Mouse (Mus musculus) c-Kit-positive CD71-positive TER-119-positive erythroid progenitor cells, embryonic 14.5 days (primary cell): Measurements from ENCODE around the gene Gm20388.

Experiments
- DNase-seq: peaks from one replicate; pipeline ENCODE4 v3.0.0-alpha.2; 2013; ENCODE audit warnings: low spot score

The Gm20388 gene

DNA sequence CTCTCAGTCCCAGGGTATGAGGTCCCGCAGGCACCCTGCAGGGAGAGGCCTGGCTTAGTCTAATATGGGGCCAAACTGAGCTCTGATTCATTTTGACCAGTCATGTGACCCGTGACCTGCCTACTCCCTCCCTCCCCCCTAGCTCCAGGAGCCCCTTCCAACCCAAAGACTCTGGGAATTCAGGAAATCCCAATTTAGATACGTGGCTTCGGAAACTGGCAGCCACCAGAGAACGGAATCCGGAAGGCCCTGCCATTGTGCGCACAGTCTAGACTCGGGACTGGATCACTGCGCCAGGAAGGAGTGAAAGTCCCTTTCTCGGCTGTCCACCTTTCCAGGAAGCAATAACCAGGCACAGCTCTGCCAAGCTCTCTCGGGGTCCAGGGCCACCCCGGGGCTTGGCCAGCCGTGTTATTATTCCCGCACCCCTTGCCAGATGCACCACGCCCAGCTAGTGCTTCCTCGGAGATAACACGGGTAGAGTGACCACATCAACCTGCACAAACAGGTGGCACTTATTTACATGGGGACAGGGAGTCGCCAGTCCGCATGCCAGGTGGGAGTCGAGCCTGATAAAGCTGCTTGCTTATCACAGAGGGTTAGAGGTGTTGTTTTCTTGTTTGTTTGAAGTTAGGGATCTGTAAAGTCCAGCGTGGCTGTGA lies 1352.2 kb downstream of the Gm20388 start:
- no peak for DNase-seq

- no peak for DNase-seq
These were observed 1352.7 kb downstream of the Gm20388 start for GRCm38 (mm10) chr8:121263390-121263775.

DNA sequence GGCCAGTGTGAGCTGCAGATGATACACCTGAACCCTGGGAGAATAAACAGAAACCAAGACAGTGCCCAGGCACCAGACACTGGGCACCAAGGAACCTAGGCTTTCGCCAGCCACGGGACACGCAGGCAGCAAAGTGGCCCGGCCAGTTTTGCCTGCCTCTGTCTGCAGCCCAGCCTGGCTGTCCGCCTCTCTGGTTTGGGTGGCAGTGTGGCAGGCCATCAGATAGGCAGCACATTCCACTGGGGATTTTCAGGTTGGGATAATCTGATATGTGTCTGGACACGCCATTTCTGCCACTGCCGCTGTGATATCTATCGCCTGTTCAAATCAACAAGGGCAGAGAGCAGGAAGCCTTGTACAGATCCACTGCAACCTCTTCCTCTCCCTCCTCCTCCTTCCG lies 1353.6 kb downstream of the Gm20388 start:
- DNase-seq, result no peak

DNA sequence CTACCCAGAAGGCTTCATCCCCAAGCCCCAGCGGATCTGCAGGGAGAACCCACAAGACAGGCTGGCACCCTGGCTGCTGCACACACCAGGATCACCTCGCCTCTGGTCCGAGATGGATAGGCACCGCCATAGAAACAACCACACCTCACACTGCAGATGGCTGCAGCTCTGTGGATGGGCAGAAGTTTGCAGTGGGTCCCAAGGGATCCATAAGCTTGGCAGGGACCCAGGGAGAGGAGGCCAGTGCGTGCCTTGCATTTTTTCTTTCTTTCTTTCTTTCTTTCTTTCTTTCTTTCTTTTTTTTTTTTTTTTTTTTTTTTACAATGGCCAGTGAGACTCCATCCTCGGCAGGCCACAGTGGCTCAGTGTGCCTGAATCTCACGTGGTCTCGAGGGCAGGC lies 1360.9 kb downstream of the Gm20388 start:
- no peak for DNase-seq

- DNase-seq, result no peak
These were observed 1362.6 kb downstream of the Gm20388 start for GRCm38 (mm10) chr8:121273195-121273594.

GRCm38 (mm10) chr8:121273620-121274019 lies 1363.0 kb downstream of the Gm20388 start:
- no peak for DNase-seq

DNA sequence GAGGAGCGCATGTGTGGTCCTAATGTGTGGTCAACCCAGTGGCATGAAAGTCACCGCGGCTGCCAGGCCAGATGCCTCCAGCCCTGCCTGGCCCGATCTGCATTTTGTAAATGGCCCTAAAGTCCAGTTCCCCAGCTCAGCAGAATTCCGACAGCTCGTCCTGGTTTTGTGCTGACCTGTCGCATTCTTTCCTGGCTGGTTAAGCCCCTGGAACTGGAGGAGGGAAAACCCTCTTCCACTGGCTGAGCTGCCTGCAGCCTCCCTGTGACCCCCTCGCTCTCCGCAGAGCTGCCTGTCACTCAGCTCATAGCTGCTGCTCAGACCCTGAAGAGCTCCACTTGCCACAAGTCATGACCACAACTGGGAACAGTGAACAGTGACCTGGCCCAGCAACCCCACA lies 1369.8 kb downstream of the Gm20388 start:
- DNase-seq, result no peak

DNA sequence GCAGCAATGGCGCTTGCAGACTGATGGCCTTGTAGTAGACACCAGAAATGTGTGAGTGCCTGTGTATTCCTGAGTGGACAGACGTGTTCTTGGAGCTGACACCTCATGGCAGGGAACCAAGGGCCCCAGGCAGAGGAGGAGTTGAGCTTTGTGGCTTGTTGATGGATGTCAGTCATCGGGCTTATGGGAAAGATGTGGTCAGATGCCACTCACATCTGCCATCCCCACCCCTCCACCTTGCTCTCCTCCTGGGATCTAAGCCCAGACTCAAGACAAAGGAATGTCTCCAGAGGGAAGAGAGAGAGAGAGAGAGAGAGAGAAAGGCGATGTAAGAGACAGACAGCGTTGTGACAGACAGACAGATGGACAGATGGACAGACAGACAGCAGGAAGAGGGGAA lies 1378.7 kb downstream of the Gm20388 start:
- no peak for DNase-seq

DNA sequence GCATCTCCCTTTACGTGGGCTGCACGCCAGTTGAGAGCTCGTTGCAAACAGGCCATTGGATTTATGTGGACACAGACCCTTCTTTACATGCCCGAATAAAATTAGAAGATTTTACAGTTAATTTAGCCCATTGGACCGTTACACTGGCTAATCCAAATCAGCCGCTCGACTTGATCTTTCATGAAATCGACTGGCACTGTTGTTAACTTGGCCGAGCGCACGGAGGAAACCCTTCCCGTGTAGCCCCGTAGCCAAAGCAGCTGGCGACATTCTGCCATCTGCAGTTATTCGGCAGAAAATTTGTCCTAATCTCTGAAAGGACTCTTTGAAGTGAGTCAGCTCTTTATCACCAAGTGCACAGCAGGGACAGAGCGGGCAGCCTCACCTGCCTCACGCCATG lies 1379.9 kb downstream of the Gm20388 start:
- no peak for DNase-seq

- DNase-seq, result no peak
These were observed 1382.8 kb downstream of the Gm20388 start for GRCm38 (mm10) chr8:121293418-121293817.

- DNase-seq, result no peak
These were observed 1383.8 kb downstream of the Gm20388 start for GRCm38 (mm10) chr8:121294234-121295108.

DNA sequence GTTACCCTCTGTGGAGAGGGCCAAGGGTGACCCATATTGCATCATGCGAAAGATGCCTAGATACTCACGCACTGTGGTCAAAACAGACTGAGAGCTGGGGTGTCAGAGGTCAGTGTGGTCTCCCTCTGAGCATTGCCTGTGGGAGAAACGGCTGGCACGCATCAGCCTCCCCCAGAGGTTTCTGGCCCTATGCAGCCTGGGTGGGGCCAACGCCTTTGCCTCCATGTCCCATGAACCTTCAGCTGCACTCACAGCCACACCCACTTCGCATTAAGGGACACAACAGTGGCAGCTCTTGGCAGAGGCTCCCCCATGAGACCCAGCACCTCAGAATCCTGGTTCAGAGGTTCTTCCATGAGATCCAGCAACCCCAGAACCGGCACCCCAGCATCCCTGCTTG lies 1385.4 kb downstream of the Gm20388 start:
- DNase-seq, result no peak

DNA sequence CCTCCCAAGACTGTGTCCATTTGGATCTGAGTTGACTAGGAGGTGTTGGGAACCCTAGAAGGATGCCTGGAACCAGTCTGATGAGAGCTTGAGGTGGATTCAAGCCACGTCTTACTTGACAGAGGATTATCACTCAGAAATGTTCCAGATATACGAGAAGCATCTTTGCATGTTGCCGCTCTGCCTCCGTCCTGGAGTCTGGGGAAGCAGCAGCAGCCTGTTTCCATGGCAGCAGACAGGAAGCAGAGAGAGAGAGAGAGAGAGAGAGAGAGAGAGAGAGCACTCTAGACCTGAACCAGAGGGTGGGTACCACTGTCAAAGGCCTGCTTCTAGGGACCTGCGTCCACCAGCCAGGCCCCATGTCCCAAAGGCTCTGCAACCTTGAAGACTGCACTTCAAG lies 1386.0 kb downstream of the Gm20388 start:
- DNase-seq, result no peak

DNA sequence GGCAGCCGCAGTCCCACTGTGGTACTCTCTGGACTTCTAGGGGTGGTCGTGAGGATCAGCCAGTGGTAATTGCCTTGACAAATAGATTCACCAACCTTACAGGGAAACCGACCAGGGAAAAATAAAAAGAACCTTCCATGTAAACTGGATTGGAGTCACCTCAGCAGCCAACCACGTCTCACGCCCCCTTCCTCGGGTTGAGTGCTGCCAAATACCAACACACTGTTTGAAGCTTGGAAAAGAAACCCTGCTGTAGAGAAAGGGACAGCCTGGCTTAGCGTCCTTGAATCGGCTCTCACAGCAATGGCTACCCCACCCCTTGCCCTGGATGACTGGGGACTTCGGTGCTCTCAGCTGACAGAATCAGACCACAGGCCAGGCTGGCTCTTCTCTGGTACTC lies 1386.7 kb downstream of the Gm20388 start:
- DNase-seq, result no peak

DNA sequence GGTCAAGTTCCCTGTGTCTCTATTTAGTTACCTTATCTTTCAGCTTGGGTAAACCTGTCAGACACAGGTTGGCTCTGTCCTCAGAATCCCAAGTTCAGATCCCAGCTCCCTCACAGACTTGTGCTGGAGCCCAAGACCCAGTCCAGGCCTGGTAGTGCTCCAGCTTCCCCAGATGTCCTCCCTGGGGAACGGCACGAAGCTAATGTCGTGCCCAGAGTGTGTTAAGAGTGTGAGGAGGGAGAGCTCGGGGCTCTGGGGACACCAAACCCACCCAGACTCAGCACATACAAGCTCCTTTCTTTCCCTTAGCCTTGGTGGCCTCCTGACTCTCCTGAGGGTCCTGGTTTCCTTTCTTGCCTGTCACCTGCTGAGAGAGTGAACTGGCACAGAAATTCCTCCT lies 1389.4 kb downstream of the Gm20388 start:
- no peak for DNase-seq

DNA sequence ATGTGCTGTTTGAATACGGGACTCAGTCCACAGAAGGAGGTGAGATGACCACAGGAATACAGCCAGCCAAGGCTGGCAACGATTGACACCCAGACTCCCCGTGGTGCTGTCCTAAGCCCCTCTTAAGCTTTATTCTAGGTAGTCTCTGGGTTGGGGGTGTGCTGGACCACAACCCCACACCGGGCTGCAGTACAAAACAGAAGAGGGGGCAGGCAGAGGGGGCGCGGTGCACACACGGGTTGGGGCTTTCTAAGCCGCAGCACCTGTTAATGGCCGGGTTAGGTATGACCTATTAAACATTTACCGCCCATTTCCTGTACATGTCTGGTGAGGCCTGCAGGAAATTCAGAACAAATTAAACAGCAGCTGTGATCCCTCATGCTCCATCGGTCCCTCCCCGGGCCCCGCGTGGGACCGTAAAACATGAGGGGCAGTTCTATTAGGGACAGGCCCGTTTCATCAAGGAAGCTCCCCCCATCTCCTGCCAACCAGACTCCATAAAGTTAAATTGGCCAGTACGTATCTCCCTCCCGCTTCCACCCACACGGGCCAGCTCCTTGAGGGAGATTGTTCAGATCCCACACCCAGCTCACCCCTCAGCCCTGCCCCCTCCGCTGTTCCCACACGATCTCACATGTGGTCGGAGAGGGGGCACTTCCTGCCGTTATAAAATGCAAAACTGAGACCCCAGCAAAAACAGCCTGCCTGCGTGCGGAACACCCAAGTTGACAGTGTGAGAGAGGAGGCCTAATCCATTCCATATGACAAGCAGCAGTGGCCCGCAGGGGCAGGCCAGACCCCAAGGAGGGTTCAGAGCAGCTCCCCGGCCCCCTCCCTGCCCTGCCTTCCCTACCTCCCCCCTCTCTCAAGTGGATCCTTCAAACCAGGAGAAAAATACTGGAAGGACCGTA lies 1390.1 kb downstream of the Gm20388 start:
- no peak for DNase-seq

DNA sequence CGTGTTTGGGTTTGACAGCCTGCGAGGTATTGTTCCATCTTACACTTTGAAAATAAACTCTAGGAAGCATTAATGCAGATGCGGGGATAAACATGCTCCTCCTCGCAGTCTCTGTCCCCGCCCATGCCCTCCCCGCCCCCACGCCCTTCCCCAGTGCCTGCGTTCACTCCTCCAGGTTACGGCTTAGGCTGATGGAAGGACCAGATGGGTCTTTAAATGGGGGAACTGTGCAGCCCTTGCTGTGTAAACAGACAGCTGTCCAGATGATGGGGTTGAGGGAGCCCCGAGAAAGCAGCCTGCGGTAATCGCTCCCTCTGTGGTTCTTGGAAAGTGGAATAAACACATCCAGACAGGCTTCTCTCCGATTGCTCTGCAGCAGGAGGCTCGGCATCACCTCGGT lies 1390.8 kb downstream of the Gm20388 start:
- no peak for DNase-seq

DNA sequence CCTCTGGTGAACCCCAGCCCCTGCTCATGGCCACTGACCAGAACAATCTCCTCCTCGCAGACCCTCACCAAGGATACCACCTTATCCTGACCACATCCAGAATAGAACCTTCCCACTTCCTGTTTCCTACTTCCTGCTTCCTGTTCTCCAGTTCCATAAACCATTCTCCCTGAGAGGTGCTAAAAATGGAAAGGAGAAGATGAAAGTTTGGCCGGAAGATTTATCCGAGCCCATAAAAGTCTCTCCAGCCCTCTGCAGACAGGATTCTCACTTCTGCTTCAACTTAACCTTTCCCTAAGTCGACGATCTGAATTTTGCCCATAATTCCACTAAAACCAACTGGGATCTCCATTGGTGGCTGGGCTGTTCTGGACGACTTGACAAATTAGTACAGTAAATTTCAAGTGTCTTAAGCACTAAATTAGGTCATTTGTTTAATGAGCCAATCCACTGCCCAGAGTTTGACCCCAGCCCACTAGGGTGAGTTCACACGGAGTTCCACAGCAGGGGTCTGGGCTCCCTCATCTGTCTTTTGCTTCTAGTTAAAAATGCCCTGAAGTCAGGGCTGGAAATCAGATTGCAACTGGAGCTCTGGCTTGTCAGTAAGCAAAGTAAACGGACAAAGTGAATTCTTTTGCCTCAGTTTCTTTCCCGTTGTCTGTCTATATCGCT lies 1391.5 kb downstream of the Gm20388 start:
- DNase-seq, result no peak

GRCm38 (mm10) chr8:121307723-121308122 lies 1397.1 kb downstream of the Gm20388 start:
- DNase-seq, result no peak

- DNase-seq, result no peak
These were observed 1400.6 kb downstream of the Gm20388 start for GRCm38 (mm10) chr8:121310976-121311819.

GRCm38 (mm10) chr8:121313458-121313857 lies 1402.8 kb downstream of the Gm20388 start:
- no peak for DNase-seq
